Mouse (Mus musculus) thymus, postnatal 0 days (tissue): Measurements from ENCODE around the gene Gramd1a. TPM values are rescaled to one million over a fixed set of nuclear protein-coding genes. Genes with fewer than 3 reads are reported as not detected.

Experiments used
- DNase-seq: peaks from one replicate; pipeline ENCODE4 v3.0.0-alpha.2; 2015; ENCODE audit warnings: low spot score
- polyA plus RNA-seq: library from polyadenylated mRNA; unstranded; fragments of >200 nt; fragmentation: Nextera tagmentation; extraction: Ambion mirVana; gene quantifications from 2 replicates; pipeline ENCODE4 v1.2.1, GENCODE M21; 2015

Gene Gramd1a
- polyA plus RNA-seq, 1 experiment from 2014 or later: 79.0 TPM

- DNase-seq: no peak
Measured at GRCm38 (mm10) chr7:31124381-31124780, 31.3 kb downstream of the Gramd1a start.

GRCm38 (mm10) chr7:31123697-31124096 is 32.0 kb downstream of the Gramd1a start:
- DNase-seq: no peak

DNA sequence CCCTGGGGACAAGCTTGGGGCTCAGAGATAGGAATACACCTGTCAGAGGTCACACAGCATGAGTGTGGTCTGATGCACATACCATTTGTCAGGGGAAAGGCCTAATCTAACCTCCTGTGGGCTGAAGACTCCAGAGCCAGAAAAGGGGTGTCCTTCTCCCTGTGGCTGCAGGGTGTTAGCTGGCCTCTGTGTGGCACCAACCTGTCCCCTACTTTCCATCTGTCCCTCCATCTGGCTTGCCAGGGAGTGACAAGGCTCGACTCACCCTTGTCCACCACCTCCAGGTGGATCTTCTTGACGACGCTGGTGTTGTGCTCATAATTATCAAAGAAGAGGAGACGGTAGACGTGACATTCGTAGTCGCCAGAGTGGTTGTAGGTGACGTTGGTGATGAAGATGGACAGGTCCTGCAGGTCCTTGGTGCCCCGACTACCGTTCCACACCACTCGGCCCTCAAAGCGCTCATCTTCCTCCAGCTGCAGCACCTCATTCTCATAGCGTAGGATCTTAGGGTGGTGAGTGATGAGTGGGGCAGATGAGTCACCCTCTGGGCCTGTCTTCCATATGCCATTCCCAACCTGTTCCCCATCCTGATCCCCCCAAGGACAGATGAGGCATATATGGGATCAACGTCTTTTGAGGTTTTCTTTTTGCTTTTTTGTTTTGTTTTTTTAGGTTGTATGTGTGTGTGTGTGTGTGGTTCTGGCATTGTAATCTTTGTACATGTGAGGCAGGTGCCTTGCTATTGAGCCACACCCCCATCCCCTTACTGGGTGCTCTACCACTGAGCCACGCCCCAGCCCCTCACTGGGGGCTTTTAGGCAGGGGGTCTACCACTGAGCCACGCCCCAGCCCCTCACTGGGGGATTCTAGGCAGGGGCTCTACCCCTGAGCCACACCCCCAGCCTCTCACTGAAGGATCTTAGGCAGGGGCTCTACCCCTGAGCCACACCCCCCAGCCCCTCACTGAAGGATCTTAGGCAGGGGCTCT is 32.8 kb downstream of the Gramd1a start:
- DNase-seq: no peak

GRCm38 (mm10) chr7:31119556-31119955 is 36.1 kb downstream of the Gramd1a start:
- DNase-seq: no peak

DNA sequence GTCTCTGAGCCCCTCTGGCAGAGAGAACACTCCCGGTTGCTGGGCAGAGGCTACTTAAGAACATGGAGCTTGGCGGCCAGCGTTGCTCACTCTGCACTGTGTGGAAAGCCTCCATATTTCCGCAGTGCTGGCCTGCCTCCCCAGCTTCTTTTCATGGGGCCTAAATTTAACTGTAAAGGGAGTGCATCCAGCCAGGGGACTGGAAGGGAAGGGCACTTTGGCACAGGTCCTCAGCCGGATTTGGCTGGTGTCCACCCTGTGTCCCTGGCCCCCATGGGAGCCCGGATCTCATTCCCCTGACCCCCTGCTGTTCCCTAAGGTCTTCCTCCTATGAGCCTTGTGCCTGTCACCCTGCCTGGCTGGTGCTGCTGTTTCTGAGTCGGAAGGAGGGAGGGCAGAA is 37.2 kb downstream of the Gramd1a start:
- no peak for DNase-seq

GRCm38 (mm10) chr7:31117465-31117864 is 38.2 kb downstream of the Gramd1a start:
- DNase-seq: no peak

GRCm38 (mm10) chr7:31116721-31117145 is 39.0 kb downstream of the Gramd1a start:
- DNase-seq: no peak

GRCm38 (mm10) chr7:31115587-31116043 is 40.1 kb downstream of the Gramd1a start:
- no peak for DNase-seq

- no peak for DNase-seq
Measured at GRCm38 (mm10) chr7:31115182-31115581, 40.5 kb downstream of the Gramd1a start, which contains the start of gene Hpn. TSS of gene Hpn (minus strand) at chr7:31115290.

- no peak for DNase-seq
Measured at GRCm38 (mm10) chr7:31114646-31115045, 41.0 kb downstream of the Gramd1a start.

DNA sequence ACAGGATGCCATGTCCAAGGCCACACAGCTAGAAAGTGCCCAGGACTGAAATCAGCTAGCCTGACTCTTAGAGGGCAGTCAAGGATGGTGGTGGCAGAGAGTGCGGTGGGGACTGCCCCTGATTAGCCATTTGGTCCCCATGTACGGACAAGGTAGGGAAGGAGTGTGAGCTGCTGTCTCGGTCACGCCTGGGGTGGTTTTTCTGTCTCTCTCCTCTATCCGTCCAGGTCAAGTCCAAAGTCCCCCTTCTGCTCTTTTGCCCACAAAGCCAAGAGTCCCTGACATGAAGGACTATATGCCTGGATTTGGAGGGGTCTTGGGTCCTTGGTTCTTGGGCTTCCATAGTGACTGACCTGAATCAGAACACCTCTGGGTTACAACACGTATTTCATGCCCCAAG is 41.9 kb downstream of the Gramd1a start:
- no peak for DNase-seq

DNA sequence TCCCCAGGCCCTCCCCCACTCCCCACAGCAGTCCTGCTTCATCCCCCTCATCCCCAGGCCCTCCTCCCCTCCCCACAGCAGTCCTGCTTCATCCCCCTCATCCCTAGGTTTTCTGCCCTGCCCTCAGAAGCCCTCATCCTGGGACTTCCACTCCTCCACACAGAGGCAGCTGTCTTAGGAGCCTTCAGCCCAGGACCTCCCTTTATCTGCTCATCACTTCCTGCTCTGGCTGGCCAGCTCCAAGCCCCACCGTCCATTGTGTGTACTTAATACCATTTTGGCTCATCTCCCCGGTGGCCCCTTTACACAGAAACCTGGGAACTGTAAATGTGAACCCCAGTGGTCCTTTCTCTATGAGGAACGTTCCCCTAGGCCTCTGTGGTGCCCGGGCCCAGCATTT is 43.7 kb downstream of the Gramd1a start:
- no peak for DNase-seq

GRCm38 (mm10) chr7:31110861-31111385 is 44.8 kb downstream of the Gramd1a start:
- DNase-seq: no peak

DNA sequence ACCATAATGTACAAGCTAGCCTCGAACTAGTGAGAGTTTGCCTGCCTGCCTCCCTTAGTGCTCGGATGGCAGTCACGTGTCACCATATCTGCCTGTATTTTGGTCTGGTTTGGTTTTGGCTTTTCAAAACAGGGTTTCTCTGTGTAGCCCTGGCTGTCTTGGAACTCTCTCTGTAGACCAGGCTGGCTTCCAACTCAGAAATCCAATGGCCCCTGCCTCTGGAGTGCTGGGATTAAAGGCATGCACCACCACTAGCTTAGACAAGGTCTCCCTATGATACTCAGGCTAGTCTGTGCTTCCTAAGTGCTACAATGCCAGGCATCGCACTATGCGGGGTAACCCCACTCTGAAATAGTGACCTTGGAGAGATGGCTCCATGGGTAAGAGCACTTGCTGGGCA is 45.9 kb downstream of the Gramd1a start:
- no peak for DNase-seq

DNA sequence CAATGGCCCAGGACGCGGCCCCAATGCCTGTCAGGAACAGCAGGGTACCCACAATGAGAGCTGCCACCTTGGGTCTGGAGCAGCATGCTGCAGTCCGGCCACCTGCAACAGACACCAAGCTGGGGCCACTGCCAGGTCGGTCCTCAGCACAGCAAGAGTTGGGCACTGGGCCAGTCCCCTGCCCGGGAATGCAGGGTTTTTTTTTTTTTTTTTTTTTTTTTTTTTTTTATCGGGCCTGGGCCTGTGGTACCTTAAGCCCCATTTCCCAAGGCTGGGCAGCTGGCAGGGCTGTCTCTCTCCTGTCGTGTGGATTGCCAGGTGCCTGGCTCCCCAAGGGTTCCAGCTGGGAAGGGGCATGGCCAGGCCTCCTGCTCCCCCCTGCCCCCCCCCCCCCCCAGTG is 46.6 kb downstream of the Gramd1a start:
- no peak for DNase-seq

DNA sequence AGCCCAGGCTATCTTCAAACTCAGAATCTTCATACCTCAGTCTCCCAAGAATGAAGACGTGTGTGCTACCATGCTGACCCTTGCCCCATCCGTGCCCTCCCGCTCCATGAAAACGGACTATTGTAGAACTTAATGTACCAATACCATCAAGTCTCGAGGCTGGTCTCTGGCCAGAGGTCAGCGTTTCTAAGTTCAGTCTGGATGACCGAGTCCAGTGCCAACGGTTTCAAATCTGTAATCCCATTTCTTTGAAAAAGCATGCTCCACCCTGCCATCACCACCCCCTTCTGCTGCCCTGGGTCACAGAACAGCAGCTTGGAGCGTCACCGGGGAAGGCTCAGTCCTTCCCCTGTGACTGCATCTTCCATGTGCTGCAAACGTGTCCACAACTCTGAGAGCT is 47.9 kb downstream of the Gramd1a start:
- DNase-seq: no peak

DNA sequence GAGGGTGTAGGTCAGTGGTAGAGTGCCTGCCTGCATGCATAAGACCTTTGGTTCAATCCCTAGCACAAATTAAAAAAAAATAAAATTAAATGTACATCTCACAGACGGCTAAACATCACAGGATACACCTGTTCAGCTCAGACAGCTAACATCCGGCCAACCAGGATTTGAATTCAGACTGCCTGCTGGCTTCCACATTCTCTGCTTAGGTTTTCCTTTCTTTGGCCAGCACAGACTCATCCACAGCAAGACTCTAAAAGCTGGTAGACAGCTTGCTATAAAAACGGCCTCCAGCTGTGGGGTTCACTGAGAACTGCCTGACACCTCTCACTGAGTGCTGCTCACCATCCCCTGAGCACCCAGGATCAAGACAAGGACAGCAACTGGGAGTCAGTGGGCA is 49.5 kb downstream of the Gramd1a start:
- peak; percentile 30 for DNase-seq

GRCm38 (mm10) chr7:31105061-31105768 is 50.5 kb downstream of the Gramd1a start:
- no peak for DNase-seq

DNA sequence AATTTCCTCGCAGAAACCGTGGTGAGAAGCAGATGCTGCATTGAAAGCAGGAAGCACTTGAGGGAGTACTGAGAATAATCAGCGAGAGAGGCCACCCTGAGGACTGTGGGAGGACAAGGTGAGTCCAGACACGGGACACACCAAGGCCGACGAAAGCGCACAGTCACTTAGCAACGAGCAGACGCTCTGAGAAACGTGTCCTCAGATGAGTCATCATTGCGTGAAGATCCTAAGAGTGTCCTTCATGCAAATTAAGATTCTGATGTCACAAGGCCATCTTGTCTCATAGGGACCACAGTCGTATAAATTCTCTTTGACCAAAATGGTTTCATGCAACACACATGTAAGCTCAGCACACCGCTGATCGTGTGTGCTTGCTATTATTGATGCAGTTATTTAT is 54.9 kb downstream of the Gramd1a start:
- no peak for DNase-seq

DNA sequence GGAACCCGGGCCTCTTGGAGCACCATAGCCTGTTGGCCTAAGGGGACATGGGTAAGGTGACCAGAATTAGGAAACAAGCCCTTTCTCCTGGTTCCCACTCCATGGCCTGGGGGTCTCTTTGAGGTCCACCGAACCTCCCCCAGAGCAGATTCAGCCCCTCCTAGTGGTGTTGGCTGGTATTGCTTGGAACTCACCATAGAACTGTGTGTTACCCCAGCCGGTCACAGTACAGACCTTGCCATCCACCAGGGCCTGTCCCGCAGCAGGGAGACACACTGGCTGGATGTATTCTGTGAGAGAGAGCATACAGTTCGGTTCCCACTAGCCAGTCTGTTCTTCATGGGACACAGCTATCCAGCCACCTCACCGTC is 56.1 kb downstream of the Gramd1a start:
- DNase-seq: no peak

- DNase-seq: no peak
Measured at GRCm38 (mm10) chr7:31098697-31099611, 56.7 kb downstream of the Gramd1a start.
